Mouse (Mus musculus) heart, embryonic 11.5 days (tissue): ENCODE data around the gene Gpr83. TPM values are rescaled to one million over a fixed set of nuclear protein-coding genes. Genes with fewer than 3 reads are reported as not detected.

Experiments used
- ATAC-seq: fragments of 200-750 bp; cut with Nextera tagmentation; replicated peaks from 2 replicates; pipeline ENCODE4 v1.8.0; 2017; ENCODE audit warnings: moderate library complexity; ENCODE audit not compliant: insufficient number of reproducible peaks, low FRiP score, low TSS enrichment
- H3K27ac ChIP-seq: fragments of 300-500 bp; sonication (generic); 2 replicates; pipeline ENCODE4 v1.5.1; 2014; ENCODE audit warnings: mild to moderate bottlenecking, low read depth, low read length
- H3K27me3 ChIP-seq: fragments of 300-500 bp; sonication (generic); 2 replicates; pipeline ENCODE4 v1.6.1; 2014; ENCODE audit warnings: mild to moderate bottlenecking, low read length, mixed read lengths; ENCODE audit not compliant: control insufficient read depth, insufficient read depth
- H3K36me3 ChIP-seq: fragments of 300-500 bp; sonication (generic); 2 replicates; pipeline ENCODE4 v1.6.1; 2014; ENCODE audit warnings: mild to moderate bottlenecking, low read length, moderate library complexity, mixed read lengths; ENCODE audit not compliant: control insufficient read depth, insufficient read depth
- H3K4me1 ChIP-seq: fragments of 300-500 bp; sonication (generic); 2 replicates; pipeline ENCODE4 v1.6.1; 2014; ENCODE audit warnings: low read length; ENCODE audit not compliant: control insufficient read depth, insufficient read depth
- H3K4me2 ChIP-seq: fragments of 300-500 bp; sonication (generic); 2 replicates; pipeline ENCODE4 v1.6.1; 2014; ENCODE audit warnings: mild to moderate bottlenecking, moderate library complexity
- H3K4me3 ChIP-seq: fragments of 300-500 bp; sonication (generic); 2 replicates; pipeline ENCODE4 v1.5.1; 2014; ENCODE audit warnings: low read depth, low read length
- H3K9ac ChIP-seq: fragments of 300-500 bp; sonication (generic); 2 replicates; pipeline ENCODE4 v1.6.1; 2014; ENCODE audit warnings: mild to moderate bottlenecking, low read depth, low read length, moderate library complexity
- H3K9me3 ChIP-seq: fragments of 300-500 bp; sonication (generic); replicated peaks from 2 replicates; pipeline ENCODE4 v1.6.1; 2016; ENCODE audit warnings: low read length; ENCODE audit not compliant: control insufficient read depth
- WGBS: fragments of 180-500 bp; shearing (Covaris S2); extraction: QIAGEN DNeasy Blood & Tissue Kit; methylation state at CpG from one replicate; pipeline ENCODE4 v1.1.7; 2014; ENCODE audit not compliant: insufficient replicate concordance; 5-methylcytosine and 5-hydroxymethylcytosine counted together
- polyA plus RNA-seq: library from polyadenylated mRNA; unstranded; fragments of >200 nt; fragmentation: Nextera tagmentation; extraction: Ambion mirVana; gene quantifications from 2 replicates; pipeline ENCODE4 v1.2.1, GENCODE M21; 2014

Gpr83 gene
- 0.11 TPM in 1 of 2 replicates, not detected in the other for polyA plus RNA-seq

GRCm38 (mm10) chr9:14859868-14860639, at the start of gene Gpr83:
Gene Gpr83, plus strand, starts transcription at chr9:14860210.
- Histone ChIP-seq H3K9me3 (no peaks in the 10 kb centered on the region), H3K27me3 (peaks cover 56% of the 10 kb centered on the region), H3K4me2 (peak within 1 kb of the TSS; percentile 61), H3K36me3 (no peaks in the 10 kb centered on the region), H3K27ac (no peak within 1 kb of the TSS), H3K9ac (0 out of 2 replicates have a peak within 1 kb of the TSS, but pooled peaks have one; percentile 4), H3K4me3 (peak within 1 kb of the TSS; percentile 38), H3K4me1 (0 out of 2 replicates have a peak, but pooled peaks cover 3% of the 10 kb centered on the region)
- WGBS = 1% methylated on average over 47 of the region's 47 CpGs
- ATAC-seq = 0 out of 2 replicates have a peak, but pooled peaks have one; percentile 43

DNA sequence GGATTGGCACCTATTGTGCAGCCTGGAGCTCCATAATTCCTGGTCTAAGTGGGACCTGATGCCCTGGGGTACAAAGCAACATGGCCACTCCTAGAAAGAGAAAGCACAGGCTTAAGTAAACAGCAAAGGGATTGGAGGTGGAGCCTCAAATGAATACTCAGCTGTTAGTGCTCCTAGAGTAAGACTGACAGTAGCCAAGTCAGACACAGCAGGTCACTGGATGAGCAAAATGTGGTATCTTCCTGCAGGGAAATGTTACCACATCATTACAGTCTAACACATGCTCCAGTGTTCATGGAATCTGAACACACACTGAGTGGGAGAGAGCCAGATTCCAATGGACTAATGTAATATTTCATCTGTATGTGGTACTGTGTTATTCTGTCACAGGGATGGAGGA, 38.6 kb upstream of the Gpr83 start:
- peaks cover 18% of the 10 kb centered on the region for H3K36me3 ChIP-seq
- ATAC-seq = no peak
- H3K9ac ChIP-seq = no peak overlapping the region
- H3K27me3 ChIP-seq = no peaks in the 10 kb centered on the region
- H3K4me3 ChIP-seq = no peak overlapping the region
- H3K4me1 ChIP-seq = no peaks in the 10 kb centered on the region
- no peak overlapping the region for H3K4me2 ChIP-seq
- no peak overlapping the region for H3K27ac ChIP-seq
- H3K9me3 ChIP-seq = no peaks in the 10 kb centered on the region

DNA sequence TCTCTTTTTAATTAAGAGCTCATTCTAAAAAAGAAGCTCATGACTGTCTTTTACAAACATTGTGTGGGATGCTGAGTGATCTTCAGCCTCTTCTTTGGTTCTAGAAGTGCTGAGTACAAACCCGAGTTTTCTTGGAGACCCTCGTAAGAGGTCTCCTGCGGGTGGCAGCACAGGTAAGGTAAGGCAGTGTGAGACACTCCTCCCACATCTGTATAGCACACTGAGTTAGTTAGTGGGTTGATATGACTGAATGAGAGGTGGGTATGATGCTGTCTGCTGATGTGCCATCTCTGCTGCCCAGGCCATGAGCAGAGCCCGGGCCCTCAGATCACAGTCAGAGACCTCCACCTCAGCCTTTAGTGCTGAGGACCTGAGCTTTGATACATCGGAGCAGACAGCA, 35.2 kb upstream of the Gpr83 start:
- Histone ChIP-seq H3K27me3 (no peaks in the 10 kb centered on the region), H3K9me3 (no peaks in the 10 kb centered on the region), H3K4me2 (no peak overlapping the region), H3K36me3 (peaks cover 4% of the 10 kb centered on the region; the same call in 1 of the 2 replicates), H3K27ac (no peak overlapping the region), H3K4me3 (no peak overlapping the region), H3K4me1 (no peaks in the 10 kb centered on the region), H3K9ac (no peak overlapping the region)
- 81% methylated on average over 5 of the region's 5 CpGs for WGBS
- no peak for ATAC-seq

GRCm38 (mm10) chr9:14827875-14828274, 32.1 kb upstream of the Gpr83 start:
- Histone ChIP-seq H3K9me3 (no peaks in the 10 kb centered on the region), H3K4me2 (no peak overlapping the region), H3K36me3 (peaks cover 4% of the 10 kb centered on the region; the same call in 1 of the 2 replicates), H3K4me1 (no peaks in the 10 kb centered on the region), H3K9ac (no peak overlapping the region), H3K4me3 (no peak overlapping the region), H3K27me3 (no peaks in the 10 kb centered on the region), H3K27ac (no peak overlapping the region)
- 67% methylated on average over 2 of the region's 2 CpGs for WGBS
- ATAC-seq = no peak

DNA sequence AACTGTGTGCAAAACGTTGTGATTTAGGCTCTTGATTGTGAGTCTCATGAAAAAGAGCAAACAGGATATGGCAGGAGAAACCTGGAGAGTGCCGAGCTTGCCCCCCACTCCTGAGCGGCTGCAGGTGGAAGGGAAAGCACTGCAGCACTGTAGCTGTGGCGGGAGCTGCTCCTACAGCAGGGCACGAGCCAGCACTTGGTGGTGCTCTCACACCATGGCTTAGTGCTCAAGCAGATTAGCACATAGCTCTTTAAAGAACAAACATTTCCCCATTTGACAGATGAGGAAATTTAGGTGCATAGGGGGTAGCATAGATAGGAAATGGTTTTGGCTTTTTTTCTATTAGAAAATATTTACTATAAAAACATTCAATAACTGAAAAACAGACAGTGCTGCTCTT, 28.0 kb upstream of the Gpr83 start:
- H3K4me2 ChIP-seq = no peak overlapping the region
- peaks cover 3% of the 10 kb centered on the region for H3K36me3 ChIP-seq
- H3K27ac ChIP-seq = no peak overlapping the region
- H3K4me1 ChIP-seq = no peaks in the 10 kb centered on the region
- H3K9ac ChIP-seq = no peak overlapping the region
- no peaks in the 10 kb centered on the region for H3K27me3 ChIP-seq
- ATAC-seq = no peak
- H3K4me3 ChIP-seq = no peak overlapping the region
- no peaks in the 10 kb centered on the region for H3K9me3 ChIP-seq
- 75% methylated on average over 5 of the region's 5 CpGs for WGBS

DNA sequence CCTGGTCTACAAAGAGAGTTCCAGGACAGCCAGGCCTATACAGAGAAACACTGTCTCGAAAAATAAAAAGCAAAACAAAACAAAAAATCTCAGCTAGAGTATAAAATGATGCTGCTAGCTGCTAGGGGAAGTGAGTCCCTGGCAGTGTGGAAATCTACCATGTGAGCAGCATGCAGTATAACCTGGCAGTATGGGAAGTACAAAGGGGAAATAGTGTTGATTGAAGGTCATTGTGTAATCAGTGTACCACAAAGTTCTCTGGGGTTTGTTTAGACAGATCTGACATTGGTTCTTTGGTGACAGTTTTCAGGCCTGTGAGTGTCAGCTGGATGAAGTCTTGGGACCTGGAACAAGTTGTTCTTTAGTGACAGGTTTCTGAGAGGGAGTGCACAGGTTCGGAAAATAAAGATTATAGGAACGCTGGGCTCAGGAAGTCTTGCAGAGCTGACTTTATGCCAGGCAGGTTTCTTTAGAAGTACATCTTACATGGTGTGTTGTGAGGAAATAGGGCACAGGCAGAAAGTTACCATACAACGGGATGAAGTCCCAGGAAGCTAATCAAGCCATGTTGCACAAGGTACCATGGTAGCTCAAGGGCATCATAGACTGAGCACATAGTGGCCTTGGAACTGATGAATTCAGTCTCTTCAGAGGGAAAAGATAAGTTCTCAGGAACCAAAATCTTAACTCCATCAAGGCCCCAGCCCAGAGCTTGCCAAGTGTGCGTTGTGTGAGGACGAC, 24.5 kb upstream of the Gpr83 start:
- ATAC-seq = no peak
- WGBS = 83% methylated on average over 6 of the region's 6 CpGs
- no peak overlapping the region for H3K9ac ChIP-seq
- no peak overlapping the region for H3K4me3 ChIP-seq
- H3K4me2 ChIP-seq = no peak overlapping the region
- no peaks in the 10 kb centered on the region for H3K9me3 ChIP-seq
- no peak overlapping the region for H3K27ac ChIP-seq
- no peaks in the 10 kb centered on the region for H3K27me3 ChIP-seq
- H3K4me1 ChIP-seq = no peaks in the 10 kb centered on the region
- H3K36me3 ChIP-seq = peaks cover 3% of the 10 kb centered on the region

DNA sequence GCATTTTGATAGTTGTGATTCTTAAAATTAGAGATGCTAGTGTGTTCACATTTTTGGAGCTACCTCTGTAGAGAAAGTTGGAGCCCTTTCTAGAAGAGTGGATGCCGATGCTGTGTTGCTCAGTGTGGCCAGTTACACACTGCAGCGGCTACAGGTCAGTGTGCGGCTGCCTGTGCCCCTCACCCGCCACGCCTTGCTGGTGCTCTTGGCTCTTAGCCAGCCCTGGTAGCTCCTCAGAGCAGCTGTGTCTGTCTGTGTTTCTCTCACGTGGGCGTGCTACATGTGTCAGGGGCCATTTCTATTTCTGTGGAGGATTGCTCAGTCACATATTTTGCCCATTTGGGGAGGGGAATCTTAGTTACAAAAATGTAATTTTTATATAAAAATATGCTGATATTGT, 20.5 kb upstream of the Gpr83 start:
- WGBS = 40% methylated on average over 7 of the region's 7 CpGs
- no peak overlapping the region for H3K9ac ChIP-seq
- peaks cover 3% of the 10 kb centered on the region for H3K36me3 ChIP-seq
- ATAC-seq = peak; percentile 57
- no peaks in the 10 kb centered on the region for H3K27me3 ChIP-seq
- H3K9me3 ChIP-seq = no peaks in the 10 kb centered on the region
- no peak overlapping the region for H3K4me2 ChIP-seq
- H3K27ac ChIP-seq = no peak overlapping the region
- H3K4me1 ChIP-seq = no peaks in the 10 kb centered on the region
- no peak overlapping the region for H3K4me3 ChIP-seq

GRCm38 (mm10) chr9:14839970-14840369, 20.0 kb upstream of the Gpr83 start:
- WGBS = 90% methylated on average over 5 of the region's 5 CpGs
- Histone ChIP-seq H3K4me3 (no peak overlapping the region), H3K4me1 (no peaks in the 10 kb centered on the region), H3K36me3 (peaks cover 3% of the 10 kb centered on the region), H3K9me3 (no peaks in the 10 kb centered on the region), H3K27me3 (no peaks in the 10 kb centered on the region), H3K4me2 (no peak overlapping the region), H3K27ac (no peak overlapping the region), H3K9ac (no peak overlapping the region)
- ATAC-seq = no peak
